Mouse (Mus musculus): ENCODE data around the gene Zfp738. TPM values are rescaled to one million over a fixed set of nuclear protein-coding genes. Genes with fewer than 3 reads are reported as not detected.
"Not testable (repeated sequence)": the region's sequence is repeated elsewhere in the genome, so short reads cannot be mapped to it uniquely, and the experiment has no call there.

Zfp738 gene
- polyA plus RNA-seq (2015; fragmentation: Nextera tagmentation; extraction: Ambion mirVana) = 10.9 and 11.1 TPM in 2 replicates

- no peak within 1 kb of the TSS for H3K9ac ChIP-seq (ENCODE audit: low read length)
- H3K4me2 ChIP-seq (ENCODE audit: low read depth, low read length) = no peak within 1 kb of the TSS
- no peaks in the 10 kb centered on the region for H3K9me3 ChIP-seq (replicated peaks; ENCODE audit: control insufficient read depth, low read length)
- ATAC-seq (ENCODE audit: insufficient read depth, low FRiP score) = no peak
- WGBS = 83% methylated on average over 4 of the region's 4 CpGs
- no peak within 1 kb of the TSS for H3K4me3 ChIP-seq (replicated peaks; ENCODE audit: low read length)
- no peaks in the 10 kb centered on the region for H3K27me3 ChIP-seq (ENCODE audit: control insufficient read depth, insufficient read depth, low read length)
- H3K27ac ChIP-seq (ENCODE audit: low read length) = no peak within 1 kb of the TSS
- H3K4me1 ChIP-seq (ENCODE audit: control insufficient read depth, insufficient read depth, low read length) = peaks cover 3% of the 10 kb centered on the region; the same call in 1 of the 2 replicates
- no peaks in the 10 kb centered on the region for H3K36me3 ChIP-seq (ENCODE audit: control insufficient read depth, insufficient read depth, low read length)
Observed at GRCm38 (mm10) chr13:67686971-67687370, at the start of gene Zfp738. TSS of gene Zfp738 (minus strand) at chr13:67687071.

GRCm38 (mm10) chr13:67734391-67734790, 47.5 kb upstream of the Zfp738 start:
- not testable (repeated sequence) for H3K4me3 ChIP-seq (replicated peaks; ENCODE audit: low read length); H3K4me2 ChIP-seq (ENCODE audit: low read depth, low read length); H3K4me1 ChIP-seq (ENCODE audit: control insufficient read depth, insufficient read depth, low read length); H3K9me3 ChIP-seq (replicated peaks; ENCODE audit: control insufficient read depth, low read length); ATAC-seq (ENCODE audit: insufficient read depth, low FRiP score); H3K9ac ChIP-seq (ENCODE audit: low read length); H3K36me3 ChIP-seq (ENCODE audit: control insufficient read depth, insufficient read depth, low read length); H3K27me3 ChIP-seq (ENCODE audit: control insufficient read depth, insufficient read depth, low read length); H3K27ac ChIP-seq (ENCODE audit: low read length)
- WGBS = 90% methylated on average over 9 of the region's 9 CpGs

- H3K27me3 ChIP-seq (ENCODE audit: control insufficient read depth, insufficient read depth, low read length); H3K36me3 ChIP-seq (ENCODE audit: control insufficient read depth, insufficient read depth, low read length); H3K9me3 ChIP-seq (replicated peaks; ENCODE audit: control insufficient read depth, low read length); H3K4me1 ChIP-seq (ENCODE audit: control insufficient read depth, insufficient read depth, low read length): not testable (repeated sequence)
- H3K27ac ChIP-seq (ENCODE audit: low read length) = 0 out of 2 replicates have a peak overlapping the region, but pooled peaks have one; percentile 17
- peak overlapping the region; percentile 70 for H3K4me2 ChIP-seq (ENCODE audit: low read depth, low read length)
- peak; percentile 87 for ATAC-seq (ENCODE audit: insufficient read depth, low FRiP score)
- H3K4me3 ChIP-seq (replicated peaks; ENCODE audit: low read length) = peak overlapping the region; percentile 61
- WGBS = 26% methylated on average over 4 of the region's 4 CpGs
- peak overlapping the region; percentile 87; the same call in 1 of the 2 replicates for H3K9ac ChIP-seq (ENCODE audit: low read length)
Observed at GRCm38 (mm10) chr13:67729441-67729840, 42.6 kb upstream of the Zfp738 start.

GRCm38 (mm10) chr13:67728641-67729318, 41.9 kb upstream of the Zfp738 start, which contains the start of gene Zfp65:
TSS of gene Zfp65 (minus strand) at chr13:67729173.
- Histone ChIP-seq H3K4me3 (replicated peaks; ENCODE audit: low read length) (peak within 1 kb of the TSS; percentile 61), H3K4me2 (ENCODE audit: low read depth, low read length) (peak within 1 kb of the TSS; percentile 70), H3K9ac (ENCODE audit: low read length) (peak within 1 kb of the TSS; percentile 87), H3K36me3 (ENCODE audit: control insufficient read depth, insufficient read depth, low read length) (no peaks in the 10 kb centered on the region), H3K4me1 (ENCODE audit: control insufficient read depth, insufficient read depth, low read length) (peaks cover 4% of the 10 kb centered on the region), H3K9me3 (replicated peaks; ENCODE audit: control insufficient read depth, low read length) (no peaks in the 10 kb centered on the region), H3K27ac (ENCODE audit: low read length) (peak within 1 kb of the TSS; percentile 17; the same call in 1 of the 2 replicates), H3K27me3 (ENCODE audit: control insufficient read depth, insufficient read depth, low read length) (no peaks in the 10 kb centered on the region)
- WGBS = 3% methylated on average over 19 of the region's 21 CpGs
- peak; percentile 90 for ATAC-seq (ENCODE audit: insufficient read depth, low FRiP score)

- Histone ChIP-seq H3K4me2 (ENCODE audit: low read depth, low read length) (peak overlapping the region; percentile 70), H3K27me3 (ENCODE audit: control insufficient read depth, insufficient read depth, low read length) (no peaks in the 10 kb centered on the region), H3K4me3 (replicated peaks; ENCODE audit: low read length) (peak overlapping the region; percentile 61), H3K9ac (ENCODE audit: low read length) (no peak overlapping the region), H3K4me1 (ENCODE audit: control insufficient read depth, insufficient read depth, low read length) (peaks cover 6% of the 10 kb centered on the region), H3K9me3 (replicated peaks; ENCODE audit: control insufficient read depth, low read length) (no peaks in the 10 kb centered on the region), H3K36me3 (ENCODE audit: control insufficient read depth, insufficient read depth, low read length) (no peaks in the 10 kb centered on the region), H3K27ac (ENCODE audit: low read length) (no peak overlapping the region)
- no peak for ATAC-seq (ENCODE audit: insufficient read depth, low FRiP score)
- WGBS = 74% methylated on average over 1 of the region's 1 CpGs
Observed at GRCm38 (mm10) chr13:67728106-67728505, 41.2 kb upstream of the Zfp738 start.

- H3K36me3 ChIP-seq (ENCODE audit: control insufficient read depth, insufficient read depth, low read length) = not testable (repeated sequence)
Observed at GRCm38 (mm10) chr13:67725331-67725730, 38.5 kb upstream of the Zfp738 start.

GRCm38 (mm10) chr13:67723848-67724479, 37.1 kb upstream of the Zfp738 start:
- Histone ChIP-seq H3K9ac (ENCODE audit: low read length) (peak overlapping the region; percentile 83), H3K36me3 (ENCODE audit: control insufficient read depth, insufficient read depth, low read length) (no peaks in the 10 kb centered on the region), H3K4me2 (ENCODE audit: low read depth, low read length) (peak overlapping the region; percentile 57), H3K27me3 (ENCODE audit: control insufficient read depth, insufficient read depth, low read length) (no peaks in the 10 kb centered on the region), H3K4me3 (replicated peaks; ENCODE audit: low read length) (peak overlapping the region; percentile 90), H3K27ac (ENCODE audit: low read length) (peak overlapping the region; percentile 38), H3K9me3 (replicated peaks; ENCODE audit: control insufficient read depth, low read length) (no peaks in the 10 kb centered on the region), H3K4me1 (ENCODE audit: control insufficient read depth, insufficient read depth, low read length) (peaks cover 7% of the 10 kb centered on the region)
- ATAC-seq (ENCODE audit: insufficient read depth, low FRiP score) = peak; percentile 94
- under 1% methylated on average over 17 of the region's 17 CpGs for WGBS

More at GRCm38 (mm10) chr13:67725331-67725730, 38.5 kb upstream of the Zfp738 start:
- H3K4me1 ChIP-seq (ENCODE audit: control insufficient read depth, insufficient read depth, low read length); H3K9ac ChIP-seq (ENCODE audit: low read length); H3K27me3 ChIP-seq (ENCODE audit: control insufficient read depth, insufficient read depth, low read length); H3K9me3 ChIP-seq (replicated peaks; ENCODE audit: control insufficient read depth, low read length); H3K4me2 ChIP-seq (ENCODE audit: low read depth, low read length); H3K4me3 ChIP-seq (replicated peaks; ENCODE audit: low read length); H3K27ac ChIP-seq (ENCODE audit: low read length); ATAC-seq (ENCODE audit: insufficient read depth, low FRiP score): not testable (repeated sequence)
- WGBS = 69% methylated on average over 2 of the region's 2 CpGs

GRCm38 (mm10) chr13:67683841-67684240, 3.0 kb downstream of the Zfp738 start:
- ATAC-seq (ENCODE audit: insufficient read depth, low FRiP score); H3K9me3 ChIP-seq (replicated peaks; ENCODE audit: control insufficient read depth, low read length); H3K27me3 ChIP-seq (ENCODE audit: control insufficient read depth, insufficient read depth, low read length); H3K36me3 ChIP-seq (ENCODE audit: control insufficient read depth, insufficient read depth, low read length); H3K27ac ChIP-seq (ENCODE audit: low read length); H3K4me1 ChIP-seq (ENCODE audit: control insufficient read depth, insufficient read depth, low read length): not testable (repeated sequence)
- Histone ChIP-seq H3K9ac (ENCODE audit: low read length) (peak overlapping the region; percentile 86), H3K4me2 (ENCODE audit: low read depth, low read length) (peak overlapping the region; percentile 53), H3K4me3 (replicated peaks; ENCODE audit: low read length) (peak overlapping the region; percentile 76)
- 65% methylated on average over 2 of the region's 2 CpGs for WGBS
